ENCODE assay signal across 15 mouse cellular contexts in the genomic region with DNA sequence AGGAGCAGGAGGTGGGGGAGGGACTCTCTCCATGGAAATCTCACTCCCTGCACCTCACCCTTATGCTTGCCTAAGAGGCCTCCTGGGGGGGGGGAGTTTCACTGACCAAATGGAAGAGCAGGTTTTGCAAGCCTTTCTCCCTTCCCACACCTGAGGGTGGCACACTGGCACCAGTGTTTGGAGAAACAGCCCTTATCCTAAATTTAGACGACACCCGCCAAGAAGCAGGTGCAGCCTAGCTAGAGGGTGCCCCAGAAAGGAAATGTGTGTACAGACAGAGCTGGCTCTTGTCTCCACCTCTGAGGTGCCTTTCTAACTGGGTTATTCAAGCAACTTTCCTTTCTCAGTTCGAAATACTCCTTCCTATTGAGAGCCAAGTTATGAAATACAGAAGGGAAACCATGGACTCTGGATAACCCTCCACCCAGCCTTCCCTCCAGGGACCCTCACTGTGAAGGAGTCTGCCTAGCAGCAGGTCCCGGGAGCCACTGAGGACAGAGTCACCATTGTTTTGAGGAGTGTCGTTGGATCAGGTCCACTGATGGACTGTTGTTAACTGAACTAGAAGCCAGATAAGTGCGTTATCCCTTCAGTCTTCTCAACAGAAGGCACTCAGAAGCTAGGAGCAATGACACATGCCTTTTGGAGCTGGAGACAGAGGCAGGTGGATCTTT. TPM values are rescaled to one million over a fixed set of nuclear protein-coding genes. Genes with fewer than 3 reads are reported as not detected.
DNase-seq lines count a peak whose midpoint lies in the region; ATAC-seq and TF ChIP-seq lines count a peak whose summit lies in the region.
"Had no signal": no experiment of that assay in that cellular context is flagged by ENCODE, and none has a peak within 500 bp of the region (broad histone marks: within the 10 kb centered on the region; RNA-seq: fewer than 3 reads in every experiment).

No protein-coding gene starts in this region.

- H3K9ac ChIP-seq in lung, embryonic 14.5 days: no peak overlapping the region
- no peak overlapping the region for H3K9ac ChIP-seq in midbrain, postnatal 0 days (replicated peaks; ENCODE audit: low read length, poor library complexity, severe bottlenecking)
- H3K9ac ChIP-seq: liver, embryonic 15.5 days had no signal

- TF ChIP-seq POLR2A in thymus, adult 2 months (IDR thresholded peaks at IDR 0.05; ENCODE audit: control insufficient read depth, extremely low read depth, insufficient read depth, low read length, poor library complexity): no peak

- no peaks in the 10 kb centered on the region for H3K4me1 ChIP-seq in lung, embryonic 14.5 days (ENCODE audit: insufficient read depth)
- H3K4me1 ChIP-seq in thymus, adult 2 months (replicated peaks; ENCODE audit: control insufficient read depth, insufficient read depth, low read length): peaks cover 32% of the 10 kb centered on the region
- no peaks in the 10 kb centered on the region for H3K4me1 ChIP-seq in midbrain, postnatal 0 days (ENCODE audit: insufficient read depth, low read length)

- peak; percentile 87 for ATAC-seq in cerebellum, adult (ENCODE audit: insufficient number of reproducible peaks, low FRiP score, low TSS enrichment)
- ATAC-seq in lung, embryonic 14.5 days (ENCODE audit: insufficient read depth): 0 out of 2 replicates have a peak, but pooled peaks have one; percentile 38
- no peak for ATAC-seq in midbrain, postnatal 0 days (ENCODE audit: low FRiP score)
- ATAC-seq: inflammation-experienced regulatory T-cells, adult 6 months had no signal

- no peaks in the 10 kb centered on the region for H3K36me3 ChIP-seq in lung, embryonic 14.5 days (ENCODE audit: insufficient read depth)
- H3K36me3 ChIP-seq in thymus, adult 2 months (ENCODE audit: control insufficient read depth, insufficient read depth, low read length): no peaks in the 10 kb centered on the region
- H3K36me3 ChIP-seq in midbrain, postnatal 0 days (ENCODE audit: insufficient read depth, low read length): no peaks in the 10 kb centered on the region
- H3K36me3 ChIP-seq: liver, embryonic 15.5 days had no signal

- WGBS in lung, embryonic 14.5 days: 39% methylated on average over 6 of the region's 6 CpGs
- 43% methylated on average over 6 of the region's 6 CpGs for WGBS in thymus, adult 2 months
- 57% methylated on average over 6 of the region's 6 CpGs for WGBS in midbrain, postnatal 0 days

- H3K4me3 ChIP-seq in lung, embryonic 14.5 days (ENCODE audit: low read depth, low read length): no peak overlapping the region
- H3K4me3 ChIP-seq in thymus, adult 2 months (ENCODE audit: control insufficient read depth, insufficient read depth, low read length): no peak overlapping the region
- H3K4me3 ChIP-seq in midbrain, postnatal 0 days (ENCODE audit: low read depth, low read length): no peak overlapping the region
- H3K4me3 ChIP-seq: liver, embryonic 15.5 days had no signal

- intact Hi-C loops in heart, postnatal 25 days (cut with DNase I): no loop called here

- DNase-seq in cerebellum, postnatal 4 days (ENCODE audit: low spot score in 2 of 2): no peak
- DNase-seq in cerebellum, adult 18-20 months: peak; percentile 84 to 95
- DNase-seq in lung, embryonic 14.5 days: peak; percentile 56
- DNase-seq in thymus, adult 2 months: peak; percentile 67
- DNase-seq in adrenal gland, postnatal 36 days: no peak
- no peak for DNase-seq in midbrain, postnatal 0 days (ENCODE audit: low spot score)
- no peak for DNase-seq in heart, postnatal 25 days (ENCODE audit: low spot score)
- DNase-seq: heart, postnatal 14 days; kidney, postnatal 4 days had no signal

- peak; percentile 28; the same call in 1 of the 2 replicates for TF ChIP-seq CTCF in lung, embryonic 14.5 days (IDR thresholded peaks at IDR 0.05; ENCODE audit: low read depth)
- TF ChIP-seq CTCF in thymus, adult 2 months (IDR thresholded peaks at IDR 0.05; ENCODE audit: borderline replicate concordance, control insufficient read depth, extremely low read depth, insufficient read depth, low read length, poor library complexity): no peak
- TF ChIP-seq CTCF in midbrain, postnatal 0 days (IDR thresholded peaks at IDR 0.05): no peak

- H3K9me3 ChIP-seq in lung, embryonic 14.5 days (ENCODE audit: low read depth, low read length): no peaks in the 10 kb centered on the region
- H3K9me3 ChIP-seq in midbrain, postnatal 0 days (ENCODE audit: low read length): no peaks in the 10 kb centered on the region
- H3K9me3 ChIP-seq: liver, embryonic 15.5 days had no signal

- H3K27ac ChIP-seq in lung, embryonic 14.5 days (ENCODE audit: low read depth): peak overlapping the region; percentile 76
- peak overlapping the region; percentile 93 for H3K27ac ChIP-seq in thymus, adult 2 months (ENCODE audit: control insufficient read depth, insufficient read depth, low read length)
- H3K27ac ChIP-seq in midbrain, postnatal 0 days (ENCODE audit: low read depth, low read length): no peak overlapping the region
- H3K27ac ChIP-seq: liver, embryonic 15.5 days had no signal

- H3K27me3 ChIP-seq in lung, embryonic 14.5 days (ENCODE audit: insufficient read depth, low read length): peaks cover 12% of the 10 kb centered on the region
- H3K27me3 ChIP-seq in thymus, adult 2 months (ENCODE audit: control insufficient read depth, insufficient read depth, low read length): peaks cover 5% of the 10 kb centered on the region; the same call in 1 of the 2 replicates
- 0 out of 2 replicates have a peak, but pooled peaks cover under 1% of the 10 kb centered on the region for H3K27me3 ChIP-seq in midbrain, postnatal 0 days (ENCODE audit: insufficient read depth, low read length)

- H3K4me2 ChIP-seq in lung, embryonic 14.5 days: no peak overlapping the region
- H3K4me2 ChIP-seq in midbrain, postnatal 0 days (ENCODE audit: low read depth, low read length, poor library complexity, severe bottlenecking): no peak overlapping the region
- H3K4me2 ChIP-seq: liver, embryonic 15.5 days had no signal

RNA-seq across cellular contexts. Expression of gene Mpig6b, which starts 4.7 kb away (rescaled TPM):
- polyA plus RNA-seq in lung, embryonic 14.5 days (2014; fragmentation: Nextera tagmentation; extraction: Ambion mirVana): 0.95 and 1.4 TPM in 2 replicates
- polyA plus RNA-seq in thymus, adult 2 months (2012; rRNA removed): 0.18 and 0.20 TPM in 2 replicates
- total RNA-seq in adrenal gland, postnatal 36 days (2021): not detected
- not detected in 2 replicates for total RNA-seq in midbrain, postnatal 0 days (2014; rRNA removed)
- polyA plus RNA-seq in midbrain, postnatal 0 days (2015; fragmentation: Nextera tagmentation; extraction: Ambion mirVana): not detected in 2 replicates
- under 1 TPM; 0.18 to 0.87 TPM for total RNA-seq in heart, postnatal 25 days (2021)
- total RNA-seq: ES-E14; gastrocnemius, adult 8-10 months had no signal
- polyA plus RNA-seq: inflammation-experienced regulatory T-cells, adult 6 months had no signal

RNA-seq across cellular contexts. Expression of gene Ly6g6c, which starts 5.5 kb away (rescaled TPM):
- 0.38 TPM in 1 of 2 replicates, not detected in the other for polyA plus RNA-seq in lung, embryonic 14.5 days (2014; fragmentation: Nextera tagmentation; extraction: Ambion mirVana)
- polyA plus RNA-seq in thymus, adult 2 months (2012; rRNA removed): 3.6 and 5.0 TPM in 2 replicates
- under 1 TPM in 1 of 2 experiments, not detected in 1; 0.56 TPM for total RNA-seq in adrenal gland, postnatal 36 days (2021)
- total RNA-seq in midbrain, postnatal 0 days (2014; rRNA removed): 2.4 TPM in 1 of 2 replicates, not detected in the other
- not detected in 2 replicates for polyA plus RNA-seq in midbrain, postnatal 0 days (2015; fragmentation: Nextera tagmentation; extraction: Ambion mirVana)
- total RNA-seq in heart, postnatal 25 days (2021): not detected
- total RNA-seq: ES-E14; gastrocnemius, adult 8-10 months; heart, postnatal 14 days; monocyte, adult 5-6 weeks had no signal
- polyA plus RNA-seq: inflammation-experienced regulatory T-cells, adult 6 months had no signal

RNA-seq across cellular contexts. Expression of gene Ly6g6e, which starts 6.0 kb away (rescaled TPM):
- polyA plus RNA-seq in lung, embryonic 14.5 days (2014; fragmentation: Nextera tagmentation; extraction: Ambion mirVana): 0.39 and 0.43 TPM in 2 replicates
- polyA plus RNA-seq in thymus, adult 2 months (2012; rRNA removed): 2.3 and 3.4 TPM in 2 replicates
- under 1 TPM in 1 of 2 experiments, not detected in 1; 0.50 TPM for total RNA-seq in adrenal gland, postnatal 36 days (2021)
- total RNA-seq in midbrain, postnatal 0 days (2014; rRNA removed): not detected in 2 replicates
- 0.31 TPM in 1 of 2 replicates, not detected in the other for polyA plus RNA-seq in midbrain, postnatal 0 days (2015; fragmentation: Nextera tagmentation; extraction: Ambion mirVana)
- total RNA-seq in heart, postnatal 25 days (2021): not detected
- total RNA-seq: gastrocnemius, adult 8-10 months; heart, postnatal 14 days; monocyte, adult 5-6 weeks had no signal
- polyA plus RNA-seq: inflammation-experienced regulatory T-cells, adult 6 months had no signal

RNA-seq across cellular contexts. Expression of gene Ly6g6d, which starts 7.2 kb away (rescaled TPM):
- polyA plus RNA-seq in lung, embryonic 14.5 days (2014; fragmentation: Nextera tagmentation; extraction: Ambion mirVana): 2.7 and 4.0 TPM in 2 replicates
- polyA plus RNA-seq in thymus, adult 2 months (2012; rRNA removed): 0.59 and 1.5 TPM in 2 replicates
- under 1 TPM in 1 of 2 experiments, not detected in 1; 0.43 TPM for total RNA-seq in adrenal gland, postnatal 36 days (2021)
- total RNA-seq in midbrain, postnatal 0 days (2014; rRNA removed): 1.4 TPM in 1 of 2 replicates, not detected in the other
- polyA plus RNA-seq in midbrain, postnatal 0 days (2015; fragmentation: Nextera tagmentation; extraction: Ambion mirVana): 0.98 and 1.1 TPM in 2 replicates
- total RNA-seq in heart, postnatal 25 days (2021): under 1 TPM; 0.53 to 0.78 TPM
- total RNA-seq: monocyte, adult 5-6 weeks had no signal
- polyA plus RNA-seq: inflammation-experienced regulatory T-cells, adult 6 months had no signal

RNA-seq across cellular contexts. Expression of gene Ddah2, which starts 11.9 kb away (rescaled TPM):
- polyA plus RNA-seq in lung, embryonic 14.5 days (2014; fragmentation: Nextera tagmentation; extraction: Ambion mirVana): 319 and 338 TPM in 2 replicates
- 54.0 and 55.3 TPM in 2 replicates for polyA plus RNA-seq in thymus, adult 2 months (2012; rRNA removed)
- 10 to 100 TPM; 16.1 to 18.2 TPM for total RNA-seq in adrenal gland, postnatal 36 days (2021)
- total RNA-seq in midbrain, postnatal 0 days (2014; rRNA removed): 159 and 204 TPM in 2 replicates
- polyA plus RNA-seq in midbrain, postnatal 0 days (2015; fragmentation: Nextera tagmentation; extraction: Ambion mirVana): 210 and 213 TPM in 2 replicates
- total RNA-seq in heart, postnatal 25 days (2021): 10 to 100 TPM; 27.7 to 31.3 TPM
- total RNA-seq: monocyte, adult 5-6 weeks had no signal

Comparison
In these comparisons a context has a peak if more than half of its experiments do, and no peak if none do; other contexts are left out.
1. DNase-seq: peak in cerebellum, adult 18-20 months (2 of 2), lung, embryonic 14.5 days (single experiment) and thymus, adult 2 months (single experiment); none in cerebellum, postnatal 4 days (0 of 2), adrenal gland, postnatal 36 days (0 of 2), midbrain, postnatal 0 days (single experiment) and heart, postnatal 25 days (single experiment).